Mouse (Mus musculus) cortical plate, adult 2 months (tissue): ENCODE measurements at regions not wholly inside any gene's neighbourhood (a gene's known extent, or its start where the extent isn't known, plus 50 kb on each side); places are given as distances from the start of the nearest gene placed in this dataset.

Source experiments
- CTCF ChIP-seq: fragments of 200-500 bp; IDR thresholded peaks from 2 replicates; pipeline ENCODE4 v1.5.1; 2011; ENCODE audit warnings: mild to moderate bottlenecking, control low read depth, low read length; ENCODE audit not compliant: insufficient read depth; ENCODE audit errors: extremely low read depth
- POLR2A ChIP-seq: fragments of 200-500 bp; IDR thresholded peaks from 2 replicates; pipeline ENCODE4 v1.6.1; 2011; ENCODE audit warnings: mild to moderate bottlenecking, low read length, control low read depth; ENCODE audit not compliant: insufficient read depth; ENCODE audit errors: extremely low read depth

DNA sequence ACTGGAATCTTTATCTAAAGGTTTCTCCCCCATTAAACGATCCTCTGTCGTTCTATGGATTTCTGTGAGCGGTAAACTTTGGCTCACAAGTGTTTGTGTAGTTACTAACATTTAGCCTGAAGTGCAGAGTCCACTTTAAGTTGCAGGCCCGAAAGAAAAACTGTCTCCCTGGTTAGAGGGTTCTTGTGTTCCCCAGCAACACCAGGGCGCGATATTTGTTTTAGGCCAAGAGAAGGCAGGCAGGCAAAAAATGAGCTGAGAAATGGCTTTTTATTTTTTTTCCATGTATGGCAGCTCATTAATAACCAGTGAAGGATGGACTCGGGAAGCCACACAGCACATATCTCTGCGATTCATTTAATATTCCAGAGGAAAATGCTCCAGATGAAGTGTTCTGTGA is 357.4 kb upstream of the Nfe2l3 start:
- TF ChIP-seq CTCF (no peak), POLR2A (no peak)
